Comparison of ENCODE assay signal across 26 mouse cellular contexts in the genomic region with DNA sequence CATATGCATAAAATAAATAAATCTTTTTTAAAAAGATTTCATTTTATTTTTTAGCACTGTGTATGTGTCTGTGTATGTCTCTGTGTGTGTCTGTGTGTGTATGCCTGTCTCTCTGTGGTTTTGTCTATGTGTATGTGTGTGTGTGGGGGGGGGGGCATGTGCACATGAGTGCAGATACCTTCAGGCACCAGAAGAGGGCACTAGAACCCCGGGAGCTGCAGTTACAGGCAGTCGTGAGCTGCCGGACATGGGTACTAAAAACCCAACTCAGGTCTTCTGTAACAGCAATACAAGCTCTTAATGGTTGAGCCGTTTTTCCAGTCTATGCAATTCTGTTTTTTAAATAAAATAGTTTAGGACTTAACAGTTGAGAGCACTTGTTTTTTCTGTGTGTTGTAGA. TPM values are rescaled to one million over a fixed set of nuclear protein-coding genes. Genes with fewer than 3 reads are reported as not detected.
DNase-seq lines count a peak whose midpoint lies in the region; ATAC-seq and TF ChIP-seq lines count a peak whose summit lies in the region.
"Had no signal": no experiment of that assay in that cellular context is flagged by ENCODE, and none has a peak within 500 bp of the region (broad histone marks: within the 10 kb centered on the region; RNA-seq: fewer than 3 reads in every experiment).

No protein-coding gene starts in this region.

- no peak overlapping the region for H3K4me3 ChIP-seq in liver, embryonic 14.5 days (ENCODE audit: insufficient read depth in 1 of 2, low read depth in 2 of 2, low read length in 2 of 2)
- no peak overlapping the region for H3K4me3 ChIP-seq in liver, embryonic 11.5 days (ENCODE audit: low read depth, low read length)
- no peak overlapping the region for H3K4me3 ChIP-seq in ES-Bruce4 (ENCODE audit: low read depth, low read length)
- H3K4me3 ChIP-seq: embryonic facial prominence, embryonic 15.5 days; erythroblast, embryonic 14.5 days; forebrain, embryonic 10.5 days; forebrain, embryonic 15.5 days; heart, embryonic 13.5 days; hindbrain, embryonic 13.5 days; intestine, embryonic 15.5 days had no signal

- 66% methylated on average over 4 of the region's 4 CpGs for WGBS in liver, embryonic 14.5 days (ENCODE audit: insufficient replicate concordance)
- 77% methylated on average over 4 of the region's 4 CpGs for WGBS in liver, embryonic 11.5 days

- H3K4me1 ChIP-seq in liver, embryonic 14.5 days (replicated peaks; ENCODE audit: control insufficient read depth in 2 of 2, insufficient read depth in 2 of 2, low read length in 1 of 2), result no peaks in the 10 kb centered on the region
- peaks cover 3% of the 10 kb centered on the region; the same call in 1 of the 2 replicates for H3K4me1 ChIP-seq in liver, embryonic 11.5 days (replicated peaks; ENCODE audit: control insufficient read depth, insufficient read depth, low read length)
- peaks cover 3% of the 10 kb centered on the region for H3K4me1 ChIP-seq in ES-Bruce4 (ENCODE audit: control insufficient read depth, insufficient read depth, low read length)

- H3K27me3 ChIP-seq in liver, embryonic 14.5 days (ENCODE audit: control insufficient read depth, insufficient read depth, low read length), result peaks cover 16% of the 10 kb centered on the region
- H3K27me3 ChIP-seq in liver, embryonic 11.5 days (replicated peaks; ENCODE audit: control insufficient read depth, insufficient read depth, low read length), result peaks cover 20% of the 10 kb centered on the region
- no peaks in the 10 kb centered on the region for H3K27me3 ChIP-seq in ES-Bruce4 (ENCODE audit: control insufficient read depth, insufficient read depth, low read length, poor library complexity, severe bottlenecking)
- H3K27me3 ChIP-seq: forebrain, embryonic 15.5 days had no signal

- TF ChIP-seq CTCF in liver, embryonic 14.5 days (IDR thresholded peaks at IDR 0.05; ENCODE audit: low read depth), result 0 out of 2 replicates have a peak, but pooled peaks have one; percentile 27
- TF ChIP-seq CTCF in ES-Bruce4 (IDR thresholded peaks at IDR 0.05; ENCODE audit: low read depth, low read length), result peak; percentile 55

- no peak overlapping the region for H3K27ac ChIP-seq in liver, embryonic 14.5 days
- no peak overlapping the region for H3K27ac ChIP-seq in liver, embryonic 11.5 days (ENCODE audit: low read depth, low read length)
- no peak overlapping the region for H3K27ac ChIP-seq in ES-Bruce4 (ENCODE audit: insufficient read depth, low read length)
- H3K27ac ChIP-seq: embryonic facial prominence, embryonic 15.5 days; forebrain, embryonic 10.5 days; forebrain, embryonic 15.5 days; heart, embryonic 13.5 days; hindbrain, embryonic 13.5 days; intestine, embryonic 15.5 days had no signal

- DNase-seq in liver, embryonic 14.5 days (ENCODE audit: low read depth in 3 of 3, low spot score in 3 of 3), result no peak
- no peak for DNase-seq in liver, embryonic 11.5 days (ENCODE audit: low spot score)
- peak; percentile 63 for DNase-seq in R1 (ENCODE audit: low read depth, low spot score)
- no peak for DNase-seq in lung, postnatal 25 days (ENCODE audit: low spot score)
- DNase-seq in right cerebral cortex, postnatal 4 days, result no peak
- no peak for DNase-seq in embryo, embryonic 10.5 days (ENCODE audit: low spot score)
- DNase-seq: adrenal gland, postnatal 14 days; B cell, adult 2 months; cerebellum, adult 2 months; cerebellum, postnatal 10 days; embryo, embryonic 11 days; gastrocnemius, postnatal 36 days; heart, adult 11 months; heart, postnatal 4 days had no signal

- ATAC-seq in liver, embryonic 14.5 days (ENCODE audit: insufficient read depth), result no peak
- ATAC-seq in liver, embryonic 11.5 days (replicated peaks; ENCODE audit: low FRiP score), result no peak
- ATAC-seq: activated CD4-positive, CD25-positive, alpha-beta regulatory T cell, adult 4 months; CD4-positive, CD25-positive, alpha-beta regulatory T cell, adult 4 months; forebrain, embryonic 15.5 days; intestine, embryonic 15.5 days had no signal

- no peaks in the 10 kb centered on the region for H3K9me3 ChIP-seq in liver, embryonic 14.5 days (ENCODE audit: control insufficient read depth, low read length)
- H3K9me3 ChIP-seq in liver, embryonic 11.5 days (ENCODE audit: control insufficient read depth, low read length), result no peaks in the 10 kb centered on the region
- H3K9me3 ChIP-seq in ES-Bruce4 (replicated peaks; ENCODE audit: control insufficient read depth, insufficient read depth, low read length, poor library complexity, severe bottlenecking), result no peaks in the 10 kb centered on the region
- H3K9me3 ChIP-seq: forebrain, embryonic 10.5 days; forebrain, embryonic 15.5 days; heart, embryonic 13.5 days; hindbrain, embryonic 13.5 days; intestine, embryonic 15.5 days had no signal

- no peaks in the 10 kb centered on the region for H3K36me3 ChIP-seq in liver, embryonic 14.5 days (replicated peaks; ENCODE audit: control insufficient read depth, insufficient read depth, low read depth)
- no peaks in the 10 kb centered on the region for H3K36me3 ChIP-seq in liver, embryonic 11.5 days (ENCODE audit: control insufficient read depth, insufficient read depth, low read length)
- no peaks in the 10 kb centered on the region for H3K36me3 ChIP-seq in ES-Bruce4 (ENCODE audit: control insufficient read depth, insufficient read depth, low read length, poor library complexity, severe bottlenecking)
- H3K36me3 ChIP-seq: embryonic facial prominence, embryonic 15.5 days; forebrain, embryonic 10.5 days; forebrain, embryonic 15.5 days; heart, embryonic 13.5 days; hindbrain, embryonic 13.5 days; intestine, embryonic 15.5 days had no signal

- TF ChIP-seq POLR2A in ES-Bruce4 (IDR thresholded peaks at IDR 0.05; ENCODE audit: insufficient read depth, low read length), result no peak

- no peak for TF ChIP-seq EP300 in liver, embryonic 14.5 days (IDR thresholded peaks at IDR 0.05; ENCODE audit: low read depth)
- no peak for TF ChIP-seq EP300 in ES-Bruce4 (IDR thresholded peaks at IDR 0.05; ENCODE audit: insufficient read depth, low read depth, low read length)

- H3K9ac ChIP-seq in liver, embryonic 14.5 days (replicated peaks), result no peak overlapping the region
- H3K9ac ChIP-seq in liver, embryonic 11.5 days (ENCODE audit: low read depth, low read length), result no peak overlapping the region
- H3K9ac ChIP-seq in ES-Bruce4 (ENCODE audit: low read depth, poor library complexity, severe bottlenecking), result no peak overlapping the region
- H3K9ac ChIP-seq: embryonic facial prominence, embryonic 15.5 days; forebrain, embryonic 15.5 days; heart, embryonic 13.5 days; hindbrain, embryonic 13.5 days; intestine, embryonic 15.5 days had no signal

- H3K4me2 ChIP-seq in liver, embryonic 14.5 days (ENCODE audit: low read depth), result no peak overlapping the region
- no peak overlapping the region for H3K4me2 ChIP-seq in liver, embryonic 11.5 days
- H3K4me2 ChIP-seq: embryonic facial prominence, embryonic 15.5 days; forebrain, embryonic 15.5 days; heart, embryonic 13.5 days; hindbrain, embryonic 13.5 days; intestine, embryonic 15.5 days had no signal

RNA-seq across cellular contexts. Expression of a gene that starts 3.3 kb away (rescaled TPM):
- 6.6 and 6.7 TPM in 2 replicates for polyA plus RNA-seq in liver, embryonic 14.5 days (2012; rRNA removed)
- polyA plus RNA-seq in liver, embryonic 14.5 days (2014; fragmentation: Nextera tagmentation; extraction: Ambion mirVana), result 2.8 TPM in 2 replicates
- 3.2 and 3.4 TPM in 2 replicates for polyA plus RNA-seq in liver, embryonic 11.5 days (2014; fragmentation: Nextera tagmentation; extraction: Ambion mirVana)
- 6.7 and 7.1 TPM in 2 replicates for polyA plus RNA-seq in ES-Bruce4 (2011; ENCODE audit: insufficient read depth, insufficient read length, low read depth, missing spikeins)

RNA-seq across cellular contexts. Expression of a gene that starts 6.2 kb away (rescaled TPM):
- polyA plus RNA-seq in liver, embryonic 14.5 days (2012; rRNA removed), result not detected in 2 replicates
- not detected in 2 replicates for polyA plus RNA-seq in liver, embryonic 14.5 days (2014; fragmentation: Nextera tagmentation; extraction: Ambion mirVana)
- polyA plus RNA-seq in liver, embryonic 11.5 days (2014; fragmentation: Nextera tagmentation; extraction: Ambion mirVana), result not detected in 2 replicates
- polyA plus RNA-seq in ES-Bruce4 (2011; ENCODE audit: insufficient read depth, insufficient read length, low read depth, missing spikeins), result not detected in 2 replicates
- polyA plus RNA-seq: activated CD4-positive, CD25-positive, alpha-beta regulatory T cell, adult 4 months; CD4-positive, CD25-positive, alpha-beta regulatory T cell, adult 4 months; embryonic facial prominence, embryonic 11.5 days; erythroblast, embryonic 14.5 days; forebrain, embryonic 15.5 days; heart, embryonic 13.5 days; heart, postnatal 0 days; hindbrain, embryonic 13.5 days; intestine, embryonic 15.5 days had no signal

RNA-seq across cellular contexts. Expression of a gene that starts 21.1 kb away (rescaled TPM):
- 0.04 and 0.06 TPM in 2 replicates for polyA plus RNA-seq in liver, embryonic 14.5 days (2012; rRNA removed)
- polyA plus RNA-seq in liver, embryonic 14.5 days (2014; fragmentation: Nextera tagmentation; extraction: Ambion mirVana), result 0.06 and 0.16 TPM in 2 replicates
- 0.52 and 0.64 TPM in 2 replicates for polyA plus RNA-seq in liver, embryonic 11.5 days (2014; fragmentation: Nextera tagmentation; extraction: Ambion mirVana)
- polyA plus RNA-seq in ES-Bruce4 (2011; ENCODE audit: insufficient read depth, insufficient read length, low read depth, missing spikeins), result 0.24 and 0.33 TPM in 2 replicates
- polyA plus RNA-seq: activated CD4-positive, CD25-positive, alpha-beta regulatory T cell, adult 4 months; CD4-positive, CD25-positive, alpha-beta regulatory T cell, adult 4 months; embryonic facial prominence, embryonic 11.5 days; erythroblast, embryonic 14.5 days; forebrain, embryonic 10.5 days; intestine, embryonic 15.5 days had no signal

RNA-seq across cellular contexts. Expression of a gene that starts 23.9 kb away (rescaled TPM):
- 11.9 and 13.7 TPM in 2 replicates for polyA plus RNA-seq in liver, embryonic 14.5 days (2012; rRNA removed)
- polyA plus RNA-seq in liver, embryonic 14.5 days (2014; fragmentation: Nextera tagmentation; extraction: Ambion mirVana), result 12.3 and 13.3 TPM in 2 replicates
- 25.0 and 25.7 TPM in 2 replicates for polyA plus RNA-seq in liver, embryonic 11.5 days (2014; fragmentation: Nextera tagmentation; extraction: Ambion mirVana)
- 11.6 and 12.8 TPM in 2 replicates for polyA plus RNA-seq in ES-Bruce4 (2011; ENCODE audit: insufficient read depth, insufficient read length, low read depth, missing spikeins)

RNA-seq across cellular contexts. Expression of a gene that starts 33.7 kb away (rescaled TPM):
- 0.17 and 0.21 TPM in 2 replicates for polyA plus RNA-seq in liver, embryonic 14.5 days (2012; rRNA removed)
- 0.05 TPM in 1 of 2 replicates, not detected in the other for polyA plus RNA-seq in liver, embryonic 14.5 days (2014; fragmentation: Nextera tagmentation; extraction: Ambion mirVana)
- polyA plus RNA-seq in liver, embryonic 11.5 days (2014; fragmentation: Nextera tagmentation; extraction: Ambion mirVana), result 0.75 and 0.89 TPM in 2 replicates
- 0.13 TPM in 1 of 2 replicates, not detected in the other for polyA plus RNA-seq in ES-Bruce4 (2011; ENCODE audit: insufficient read depth, insufficient read length, low read depth, missing spikeins)
- polyA plus RNA-seq: activated CD4-positive, CD25-positive, alpha-beta regulatory T cell, adult 4 months; CD4-positive, CD25-positive, alpha-beta regulatory T cell, adult 4 months; embryonic facial prominence, embryonic 15.5 days; forebrain, embryonic 10.5 days; heart, embryonic 13.5 days; heart, postnatal 0 days had no signal
